Mouse (Mus musculus): ENCODE measurements around the gene Krt24. TPM values are rescaled to one million over a fixed set of nuclear protein-coding genes. Genes with fewer than 3 reads are reported as not detected.

Gene Krt24
- polyA plus RNA-seq, 1 experiment from 2014 or later = not detected

Other genes starting within 250 kb of the Krt24 start
- gene Igfbp4, start 244.0 kb downstream of the Krt24 start, polyA plus RNA-seq (2014; fragmentation: Nextera tagmentation; extraction: Ambion mirVana) = 127 and 142 TPM in 2 replicates
- gene Tns4, start 196.0 kb downstream of the Krt24 start, polyA plus RNA-seq (2014; fragmentation: Nextera tagmentation; extraction: Ambion mirVana) = 0.20 TPM in 1 of 2 replicates, not detected in the other
- gene Ccr7, start 130.2 kb downstream of the Krt24 start, polyA plus RNA-seq (2014; fragmentation: Nextera tagmentation; extraction: Ambion mirVana) = 0.23 TPM in 1 of 2 replicates, not detected in the other
- gene Smarce1, start 54.2 kb downstream of the Krt24 start, polyA plus RNA-seq (2014; fragmentation: Nextera tagmentation; extraction: Ambion mirVana) = 131 and 136 TPM in 2 replicates
- 7.3 and 9.3 TPM in 2 replicates for gene Krt222, start 41.2 kb downstream of the Krt24 start, polyA plus RNA-seq (2014; fragmentation: Nextera tagmentation; extraction: Ambion mirVana)
- gene Krt25, start 37.7 kb upstream of the Krt24 start, polyA plus RNA-seq (2014; fragmentation: Nextera tagmentation; extraction: Ambion mirVana) = 0.75 and 0.81 TPM in 2 replicates
- gene Krt26, start 52.7 kb upstream of the Krt24 start, polyA plus RNA-seq (2014; fragmentation: Nextera tagmentation; extraction: Ambion mirVana) = 0.26 TPM in 1 of 2 replicates, not detected in the other
- gene Krt27, start 65.8 kb upstream of the Krt24 start, polyA plus RNA-seq (2014; fragmentation: Nextera tagmentation; extraction: Ambion mirVana) = 0.13 TPM in 1 of 2 replicates, not detected in the other
- gene Krt28, start 89.6 kb upstream of the Krt24 start, polyA plus RNA-seq (2014; fragmentation: Nextera tagmentation; extraction: Ambion mirVana) = 0.38 and 0.59 TPM in 2 replicates
- 31.7 and 39.9 TPM in 2 replicates for gene Krt10, start 104.1 kb upstream of the Krt24 start, polyA plus RNA-seq (2014; fragmentation: Nextera tagmentation; extraction: Ambion mirVana)
- not detected in 2 replicates for gene Krt12, start 137.0 kb upstream of the Krt24 start, polyA plus RNA-seq (2014; fragmentation: Nextera tagmentation; extraction: Ambion mirVana)
- 0.14 TPM in 1 of 2 replicates, not detected in the other for gene Krt20, start 152.9 kb upstream of the Krt24 start, polyA plus RNA-seq (2014; fragmentation: Nextera tagmentation; extraction: Ambion mirVana)
- 0.32 TPM in 1 of 2 replicates, not detected in the other for gene Krt23, start 207.9 kb upstream of the Krt24 start, polyA plus RNA-seq (2014; fragmentation: Nextera tagmentation; extraction: Ambion mirVana)
- gene Krt39, start 236.1 kb upstream of the Krt24 start, polyA plus RNA-seq (2014; fragmentation: Nextera tagmentation; extraction: Ambion mirVana) = not detected in 2 replicates

All from hindbrain, embryonic 14.5 days (tissue).